Mouse (Mus musculus) gastrocnemius, adult 2 months (tissue): ENCODE measurements around the gene Nav2. TPM values are rescaled to one million over a fixed set of nuclear protein-coding genes. Genes with fewer than 3 reads are reported as not detected.

Experiments used
- DNase-seq: peaks from one replicate; pipeline ENCODE4 v3.0.0; 2022
- H3K27ac ChIP-seq: fragments of 200-600 bp; 2 replicates; pipeline ENCODE4 v1.8.1; 2022; ENCODE audit warnings: mild to moderate bottlenecking
- H3K4me3 ChIP-seq: fragments of 200-600 bp; 2 replicates; pipeline ENCODE4 v1.8.1; 2022; ENCODE audit warnings: mild to moderate bottlenecking, moderate library complexity
- CTCF ChIP-seq: fragments of 200-600 bp; IDR thresholded peaks from 2 replicates; pipeline ENCODE4 v1.8.1; 2022; ENCODE audit warnings: antibody characterized with exemption, mild to moderate bottlenecking, moderate library complexity
- intact Hi-C: fragments of 180-260 bp; cut with DNase I; formaldehyde crosslinking; loops from one replicate; pipeline ENCODE4 v1.15.1; 2025
- long read RNA-seq, 2 experiments: library from polyadenylated mRNA; stranded (forward); transcript quantifications; one replicate each; pipeline ENCODE4 v2.0.0; 2021
- total RNA-seq, 2 experiments: library from RNA; stranded (reverse); gene quantifications; 2 replicates each; pipeline ENCODE4 v1.2.3; 2021

Nav2 gene
- total RNA-seq: 10 to 100 TPM; 18.5 to 36.0 TPM
- long read RNA-seq, experiment 1, partial matches to known transcripts: 2 of 3 reads
- long read RNA-seq, experiment 1, other reads (novel, unspliced or antisense): 1 of 3 reads
- long read RNA-seq, experiment 2, partial matches to known transcripts: 0 of 2 reads
- long read RNA-seq, experiment 2, other reads (novel, unspliced or antisense): 2 of 2 reads

DNA sequence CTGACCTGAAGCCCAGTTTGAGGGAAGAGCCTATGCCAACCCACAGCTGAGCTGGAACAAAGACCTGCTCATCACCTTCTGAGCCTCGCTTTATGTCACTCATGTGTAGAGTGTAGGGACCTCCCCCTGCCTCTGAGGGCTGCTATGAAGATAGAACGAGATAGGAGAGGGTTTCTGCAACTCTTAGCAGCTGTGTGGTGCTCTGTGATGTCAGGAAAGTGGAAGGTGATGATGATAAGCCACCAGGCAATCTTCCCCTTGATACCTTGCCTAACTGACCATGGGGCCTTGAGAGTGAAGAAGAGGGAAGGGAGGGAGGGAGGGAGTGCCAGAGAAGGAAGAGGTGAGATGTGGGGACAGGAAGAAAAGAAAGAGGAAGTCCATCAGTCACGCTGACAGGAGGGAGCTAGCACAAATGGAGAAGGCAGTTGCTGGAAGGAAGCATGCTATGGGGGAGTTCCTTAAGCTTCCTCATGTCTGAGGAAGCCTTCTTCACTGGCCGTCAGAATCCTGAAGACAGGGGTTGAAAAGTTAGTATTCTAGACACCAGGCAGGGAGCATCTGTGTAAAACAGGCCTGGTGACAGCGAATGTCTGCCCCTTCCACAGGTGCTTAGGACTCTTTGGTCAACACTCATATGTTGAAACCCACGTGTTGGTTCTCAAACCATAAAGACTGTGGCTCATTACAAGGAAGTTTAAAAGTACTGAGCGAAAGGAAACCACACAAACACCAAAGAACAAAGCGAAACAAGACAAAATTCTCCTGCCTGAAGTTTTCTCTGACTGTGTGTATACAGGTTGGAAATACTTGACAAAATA is at the start of gene Nav2:
Gene Nav2, plus strand, starts transcription at position 196 of the 821 bp plus-strand sequence.
- no peak within 1 kb of the TSS for H3K27ac ChIP-seq
- intact Hi-C loops: no loop called here
- DNase-seq: no peak
- no peak for TF ChIP-seq CTCF
- no peak within 1 kb of the TSS for H3K4me3 ChIP-seq

- no peak for DNase-seq
- intact Hi-C loops: no loop called here
- no peak for TF ChIP-seq CTCF
- no peak overlapping the region for H3K27ac ChIP-seq
- no peak overlapping the region for H3K4me3 ChIP-seq
These were observed 49.2 kb upstream of the Nav2 start for GRCm38 (mm10) chr7:48859362-48859761.

DNA sequence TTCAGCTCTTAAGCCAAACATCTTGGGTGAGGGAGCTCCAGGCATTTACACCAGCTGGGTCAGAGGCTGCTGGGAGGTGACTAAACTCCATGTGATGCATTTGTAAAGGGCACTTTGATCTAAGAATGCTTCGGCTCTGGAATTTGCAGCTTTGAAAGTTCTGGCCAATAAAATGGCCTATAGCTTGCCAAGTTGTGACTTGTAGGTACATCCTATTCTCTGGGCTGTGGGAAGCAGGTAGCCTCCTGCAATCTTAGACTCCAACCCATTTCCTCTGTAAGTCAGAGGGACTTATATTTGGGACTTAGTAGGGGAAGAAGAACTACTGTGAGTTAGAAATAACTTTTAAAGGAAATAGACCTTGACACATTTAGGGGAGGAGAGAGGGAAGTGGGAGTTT is 47.6 kb upstream of the Nav2 start:
- intact Hi-C loops: no loop called here
- TF ChIP-seq CTCF: no peak

DNA sequence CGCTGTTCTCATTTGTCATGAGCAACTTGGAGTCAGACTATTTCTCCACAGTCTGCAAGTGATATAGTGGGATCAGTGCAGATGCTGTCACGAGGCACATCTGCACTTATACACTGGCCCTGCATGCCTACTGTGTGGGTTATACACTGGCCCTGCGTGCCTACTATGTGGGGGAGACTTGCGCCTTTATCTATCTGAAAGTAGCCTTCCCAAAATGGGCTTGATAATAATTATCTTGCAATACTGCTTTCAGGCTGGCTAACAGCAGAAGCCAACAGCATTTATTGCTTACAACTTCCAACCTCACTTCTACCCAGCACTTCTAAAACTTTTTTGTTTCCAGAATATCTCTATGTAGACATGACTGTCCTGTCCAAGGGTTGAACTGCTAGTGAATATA is 46.7 kb upstream of the Nav2 start:
- no peak for DNase-seq
- H3K4me3 ChIP-seq: no peak overlapping the region
- no peak for TF ChIP-seq CTCF
- intact Hi-C loops: no loop called here
- no peak overlapping the region for H3K27ac ChIP-seq

More for the DNA sequence above, 47.6 kb upstream of the Nav2 start:
- Histone ChIP-seq H3K27ac (no peak overlapping the region), H3K4me3 (no peak overlapping the region)
- no peak for DNase-seq

GRCm38 (mm10) chr7:48864199-48864598 is 44.3 kb upstream of the Nav2 start:
- intact Hi-C loops: no loop called here
- TF ChIP-seq CTCF: no peak
- H3K4me3 ChIP-seq: no peak overlapping the region
- DNase-seq: no peak
- H3K27ac ChIP-seq: no peak overlapping the region

- DNase-seq: no peak
- Histone ChIP-seq H3K27ac (no peak overlapping the region), H3K4me3 (no peak overlapping the region)
- TF ChIP-seq CTCF: no peak
- intact Hi-C loops: no loop called here
These were observed 43.7 kb upstream of the Nav2 start for GRCm38 (mm10) chr7:48864671-48865458.

DNA sequence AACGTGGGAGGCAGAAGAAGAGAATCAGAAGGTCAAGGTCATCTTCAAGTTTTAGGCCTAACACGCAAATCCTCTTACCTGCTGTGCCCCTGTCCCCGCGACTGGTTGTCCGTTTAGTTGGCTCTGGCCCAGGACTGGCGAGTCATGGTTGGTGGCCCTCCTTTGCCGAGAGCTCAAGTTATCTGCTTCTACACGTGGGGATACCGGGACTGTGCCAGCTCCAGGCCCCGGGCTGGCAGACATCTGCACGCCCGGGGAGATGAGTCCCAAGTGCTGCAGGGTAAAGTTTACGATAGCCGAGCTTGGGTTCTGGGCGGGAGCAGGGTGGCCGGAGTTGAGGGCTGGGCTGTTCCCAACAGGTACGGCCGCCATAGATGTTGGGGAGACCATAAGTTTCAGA is 40.9 kb upstream of the Nav2 start:
- TF ChIP-seq CTCF: no peak
- no peak overlapping the region for H3K27ac ChIP-seq
- intact Hi-C loops: no loop called here
- no peak overlapping the region for H3K4me3 ChIP-seq
- DNase-seq: no peak

- no peak for TF ChIP-seq CTCF
- H3K4me3 ChIP-seq: no peak overlapping the region
- intact Hi-C loops: no loop called here
These were observed 38.4 kb upstream of the Nav2 start for GRCm38 (mm10) chr7:48870144-48870543.

GRCm38 (mm10) chr7:48870579-48871180 is 37.8 kb upstream of the Nav2 start:
- no peak overlapping the region for H3K27ac ChIP-seq
- DNase-seq: no peak
- no peak for TF ChIP-seq CTCF
- intact Hi-C loops: no loop called here
- H3K4me3 ChIP-seq: no peak overlapping the region

More at GRCm38 (mm10) chr7:48870144-48870543, 38.4 kb upstream of the Nav2 start:
- no peak overlapping the region for H3K27ac ChIP-seq
- no peak for DNase-seq

GRCm38 (mm10) chr7:48871292-48871691 is 37.2 kb upstream of the Nav2 start:
- H3K27ac ChIP-seq: no peak overlapping the region
- intact Hi-C loops: no loop called here
- no peak for DNase-seq
- no peak for TF ChIP-seq CTCF
- H3K4me3 ChIP-seq: no peak overlapping the region

- Histone ChIP-seq H3K4me3 (no peak overlapping the region), H3K27ac (no peak overlapping the region)
- DNase-seq: no peak
- intact Hi-C loops: loop anchor here (5.0 kb wide), 2 partner anchors 48 to 63 kb away; no protein-coding TSS in a partner anchor
- TF ChIP-seq CTCF: no peak
These were observed 33.4 kb upstream of the Nav2 start for GRCm38 (mm10) chr7:48875096-48875495.

DNA sequence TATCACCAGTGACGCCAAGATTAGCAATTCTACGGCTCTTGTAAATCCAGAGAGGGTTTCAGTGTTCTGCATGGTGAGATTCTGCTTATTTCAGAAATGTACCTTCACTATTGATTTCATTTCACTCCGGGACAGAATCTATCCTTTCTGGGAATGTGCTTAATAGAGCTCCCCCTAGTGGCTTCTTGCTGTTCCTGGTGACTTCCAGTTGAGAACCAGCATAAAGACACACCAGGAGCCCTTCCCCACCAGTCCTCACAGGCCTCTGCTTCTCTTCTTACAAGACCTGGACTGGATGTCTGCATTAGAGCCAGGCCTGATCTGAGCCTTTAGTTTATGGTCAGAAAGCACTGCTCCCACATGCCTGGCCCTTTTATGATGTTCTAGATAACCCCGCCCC is 32.0 kb upstream of the Nav2 start:
- no peak; the same call in 1 of the 2 replicates for TF ChIP-seq CTCF
- intact Hi-C loops: loop anchor here (5.0 kb wide), 2 partner anchors 49 to 64 kb away; no protein-coding TSS in a partner anchor
- H3K4me3 ChIP-seq: peak overlapping the region; percentile 57
- peak; percentile 30 for DNase-seq
- H3K27ac ChIP-seq: no peak overlapping the region
